Mouse (Mus musculus): ENCODE data around the gene Nrxn3. TPM values are rescaled to one million over a fixed set of nuclear protein-coding genes. Genes with fewer than 3 reads are reported as not detected.

Gene Nrxn3
- polyA plus RNA-seq, 1 experiment from 2014 or later: 96.7 TPM

- Histone ChIP-seq H3K36me3 (no peaks in the 10 kb centered on the region), H3K4me1 (peaks cover 12% of the 10 kb centered on the region), H3K9ac (replicated peaks) (no peak overlapping the region), H3K27me3 (replicated peaks) (no peaks in the 10 kb centered on the region), H3K27ac (replicated peaks) (peak overlapping the region; percentile 37), H3K4me2 (peak overlapping the region; percentile 5; the same call in 1 of the 2 replicates), H3K9me3 (replicated peaks) (no peaks in the 10 kb centered on the region), H3K4me3 (replicated peaks) (no peak overlapping the region)
- 21% methylated on average over 4 of the region's 4 CpGs for WGBS
- ATAC-seq (ENCODE audit: low FRiP score): peak; percentile 80
These were observed 137.7 kb downstream of the Nrxn3 start for GRCm38 (mm10) chr12:88860397-88860796.

GRCm38 (mm10) chr12:88863069-88863468, 140.4 kb downstream of the Nrxn3 start:
- Histone ChIP-seq H3K9me3 (replicated peaks) (no peaks in the 10 kb centered on the region), H3K9ac (replicated peaks) (no peak overlapping the region), H3K4me2 (no peak overlapping the region), H3K4me3 (replicated peaks) (no peak overlapping the region), H3K4me1 (peaks cover 12% of the 10 kb centered on the region), H3K27me3 (replicated peaks) (no peaks in the 10 kb centered on the region), H3K27ac (replicated peaks) (no peak overlapping the region), H3K36me3 (no peaks in the 10 kb centered on the region)
- 80% methylated on average over 4 of the region's 4 CpGs for WGBS
- no peak for ATAC-seq (ENCODE audit: low FRiP score)

GRCm38 (mm10) chr12:88868288-88868687, 145.6 kb downstream of the Nrxn3 start:
- Histone ChIP-seq H3K4me2 (no peak overlapping the region), H3K27me3 (replicated peaks) (no peaks in the 10 kb centered on the region), H3K9me3 (replicated peaks) (no peaks in the 10 kb centered on the region), H3K4me3 (replicated peaks) (no peak overlapping the region), H3K4me1 (peaks cover 7% of the 10 kb centered on the region; the same call in 1 of the 2 replicates), H3K36me3 (no peaks in the 10 kb centered on the region), H3K9ac (replicated peaks) (no peak overlapping the region), H3K27ac (replicated peaks) (no peak overlapping the region)
- ATAC-seq (ENCODE audit: low FRiP score): no peak

DNA sequence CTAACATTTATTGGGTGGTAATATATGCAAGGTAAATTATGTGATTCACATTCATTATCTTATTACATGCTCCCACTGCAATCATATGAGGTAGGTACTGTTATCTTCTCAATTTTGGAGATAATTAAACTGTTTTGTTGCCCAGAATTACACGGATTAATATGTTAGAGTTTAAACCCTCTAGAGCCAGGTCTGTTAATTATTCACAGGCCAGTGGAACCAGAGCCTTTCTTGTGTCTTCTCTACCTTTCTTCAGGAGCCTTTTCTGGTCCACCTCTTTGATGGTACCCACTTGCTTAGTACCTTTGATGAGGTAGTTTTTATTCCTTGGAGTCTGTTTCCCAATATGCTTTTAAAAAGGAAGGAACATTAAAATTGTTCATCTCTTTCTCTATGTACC, 174.7 kb downstream of the Nrxn3 start:
- Histone ChIP-seq H3K4me2 (no peak overlapping the region), H3K9ac (replicated peaks) (no peak overlapping the region), H3K27me3 (replicated peaks) (no peaks in the 10 kb centered on the region), H3K4me1 (peaks cover 16% of the 10 kb centered on the region), H3K4me3 (replicated peaks) (no peak overlapping the region), H3K9me3 (replicated peaks) (no peaks in the 10 kb centered on the region), H3K27ac (replicated peaks) (no peak overlapping the region), H3K36me3 (no peaks in the 10 kb centered on the region)
- 65% methylated on average over 1 of the region's 1 CpGs for WGBS
- ATAC-seq (ENCODE audit: low FRiP score): no peak

- 0 out of 2 replicates have a peak overlapping the region, but pooled peaks have one; percentile 23 for H3K27ac ChIP-seq (replicated peaks)
- no peak overlapping the region for H3K4me2 ChIP-seq
- no peaks in the 10 kb centered on the region for H3K27me3 ChIP-seq (replicated peaks)
- no peaks in the 10 kb centered on the region for H3K9me3 ChIP-seq (replicated peaks)
- no peak overlapping the region for H3K4me3 ChIP-seq (replicated peaks)
- no peaks in the 10 kb centered on the region for H3K36me3 ChIP-seq
- WGBS: 11% methylated on average over 7 of the region's 7 CpGs
- ATAC-seq (ENCODE audit: low FRiP score): peak; percentile 43; the same call in 1 of the 2 replicates
- no peak overlapping the region for H3K9ac ChIP-seq (replicated peaks)
- peaks cover 16% of the 10 kb centered on the region for H3K4me1 ChIP-seq
These were observed 177.5 kb downstream of the Nrxn3 start for GRCm38 (mm10) chr12:88900014-88900727.

GRCm38 (mm10) chr12:88900728-88901080, 178.0 kb downstream of the Nrxn3 start:
- Histone ChIP-seq H3K9ac (replicated peaks) (no peak overlapping the region), H3K9me3 (replicated peaks) (no peaks in the 10 kb centered on the region), H3K4me2 (no peak overlapping the region), H3K27ac (replicated peaks) (no peak overlapping the region), H3K36me3 (no peaks in the 10 kb centered on the region), H3K4me1 (peaks cover 16% of the 10 kb centered on the region), H3K27me3 (replicated peaks) (no peaks in the 10 kb centered on the region), H3K4me3 (replicated peaks) (no peak overlapping the region)
- no peak for ATAC-seq (ENCODE audit: low FRiP score)
- WGBS: 4% methylated on average over 1 of the region's 1 CpGs

- Histone ChIP-seq H3K4me3 (replicated peaks) (no peak overlapping the region), H3K9ac (replicated peaks) (no peak overlapping the region), H3K4me2 (no peak overlapping the region), H3K27ac (replicated peaks) (no peak overlapping the region), H3K4me1 (no peaks in the 10 kb centered on the region), H3K36me3 (no peaks in the 10 kb centered on the region), H3K27me3 (replicated peaks) (no peaks in the 10 kb centered on the region), H3K9me3 (replicated peaks) (no peaks in the 10 kb centered on the region)
- peak; percentile 92 for ATAC-seq (ENCODE audit: low FRiP score)
- 9% methylated on average over 2 of the region's 2 CpGs for WGBS
These were observed 188.1 kb downstream of the Nrxn3 start for GRCm38 (mm10) chr12:88910761-88911160.

- no peaks in the 10 kb centered on the region for H3K36me3 ChIP-seq
- no peak overlapping the region for H3K4me3 ChIP-seq (replicated peaks)
- no peak for ATAC-seq (ENCODE audit: low FRiP score)
- H3K9me3 ChIP-seq (replicated peaks): no peaks in the 10 kb centered on the region
- no peak overlapping the region for H3K27ac ChIP-seq (replicated peaks)
- no peaks in the 10 kb centered on the region for H3K27me3 ChIP-seq (replicated peaks)
- H3K4me2 ChIP-seq: no peak overlapping the region
- WGBS: 63% methylated on average over 2 of the region's 2 CpGs
- H3K9ac ChIP-seq (replicated peaks): no peak overlapping the region
- H3K4me1 ChIP-seq: no peaks in the 10 kb centered on the region
These were observed 194.1 kb downstream of the Nrxn3 start for GRCm38 (mm10) chr12:88916752-88917151.

DNA sequence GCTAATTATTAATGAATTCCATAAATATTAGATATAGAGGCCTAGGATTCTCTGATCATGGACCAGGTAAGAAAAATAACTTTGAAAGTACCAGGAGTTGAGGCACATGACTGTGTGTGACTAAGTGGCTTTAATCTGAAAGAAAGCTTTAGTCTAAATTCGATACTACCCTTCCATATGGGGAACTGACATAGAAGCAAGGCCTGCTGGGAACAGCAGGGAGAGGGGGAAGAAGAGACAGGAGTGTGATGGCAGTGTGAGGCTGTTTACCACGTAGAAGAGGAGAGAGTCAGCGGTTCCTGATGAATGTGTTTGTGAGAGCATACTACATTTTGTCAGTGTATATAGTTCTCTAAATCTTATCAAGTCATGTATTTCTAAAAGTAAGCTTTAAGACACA, 202.2 kb downstream of the Nrxn3 start:
- Histone ChIP-seq H3K4me3 (replicated peaks) (no peak overlapping the region), H3K27me3 (replicated peaks) (no peaks in the 10 kb centered on the region), H3K27ac (replicated peaks) (no peak overlapping the region), H3K9me3 (replicated peaks) (no peaks in the 10 kb centered on the region), H3K4me1 (no peaks in the 10 kb centered on the region), H3K9ac (replicated peaks) (no peak overlapping the region), H3K36me3 (no peaks in the 10 kb centered on the region), H3K4me2 (no peak overlapping the region)
- WGBS: 73% methylated on average over 3 of the region's 3 CpGs
- no peak for ATAC-seq (ENCODE audit: low FRiP score)

DNA sequence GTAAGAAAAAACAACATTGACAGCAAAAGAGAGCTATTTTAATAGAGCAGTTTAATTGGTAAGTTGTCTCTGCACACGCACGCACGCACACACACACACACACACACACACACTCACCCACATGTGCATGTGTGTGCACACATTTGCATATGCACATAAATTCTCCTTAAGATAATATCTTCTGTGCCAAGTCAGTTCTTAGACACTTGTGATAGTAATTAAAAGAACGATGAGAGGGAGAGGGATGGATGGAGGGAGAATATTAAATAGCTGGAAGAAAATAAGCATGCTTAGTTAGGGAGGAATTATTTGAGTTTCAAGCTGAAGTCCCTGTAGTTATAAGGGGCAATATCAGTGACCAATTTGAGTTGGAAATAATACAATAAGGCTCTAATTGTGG, 203.6 kb downstream of the Nrxn3 start:
- ATAC-seq (ENCODE audit: low FRiP score): no peak
- Histone ChIP-seq H3K4me3 (replicated peaks) (no peak overlapping the region), H3K4me1 (no peaks in the 10 kb centered on the region), H3K9me3 (replicated peaks) (no peaks in the 10 kb centered on the region), H3K27me3 (replicated peaks) (no peaks in the 10 kb centered on the region), H3K4me2 (no peak overlapping the region), H3K27ac (replicated peaks) (no peak overlapping the region), H3K36me3 (no peaks in the 10 kb centered on the region), H3K9ac (replicated peaks) (no peak overlapping the region)
- 63% methylated on average over 4 of the region's 4 CpGs for WGBS

- H3K27ac ChIP-seq (replicated peaks): no peak overlapping the region
- H3K9me3 ChIP-seq (replicated peaks): no peaks in the 10 kb centered on the region
- H3K4me2 ChIP-seq: no peak overlapping the region
- H3K27me3 ChIP-seq (replicated peaks): no peaks in the 10 kb centered on the region
- H3K4me1 ChIP-seq: no peaks in the 10 kb centered on the region
- ATAC-seq (ENCODE audit: low FRiP score): no peak
- H3K36me3 ChIP-seq: no peaks in the 10 kb centered on the region
- WGBS: 56% methylated on average over 4 of the region's 4 CpGs
- H3K9ac ChIP-seq (replicated peaks): no peak overlapping the region
- no peak overlapping the region for H3K4me3 ChIP-seq (replicated peaks)
These were observed 209.0 kb downstream of the Nrxn3 start for GRCm38 (mm10) chr12:88931713-88932112.

GRCm38 (mm10) chr12:88939679-88940078, 217.0 kb downstream of the Nrxn3 start:
- no peak overlapping the region for H3K9ac ChIP-seq (replicated peaks)
- H3K4me1 ChIP-seq: no peaks in the 10 kb centered on the region
- no peak overlapping the region for H3K4me3 ChIP-seq (replicated peaks)
- no peaks in the 10 kb centered on the region for H3K9me3 ChIP-seq (replicated peaks)
- no peak overlapping the region for H3K27ac ChIP-seq (replicated peaks)
- ATAC-seq (ENCODE audit: low FRiP score): no peak
- no peak overlapping the region for H3K4me2 ChIP-seq
- H3K36me3 ChIP-seq: no peaks in the 10 kb centered on the region
- 52% methylated on average over 2 of the region's 2 CpGs for whole genome bisulfite sequencing
- no peaks in the 10 kb centered on the region for H3K27me3 ChIP-seq (replicated peaks)

Data from neural tube, embryonic 15.5 days (tissue).